Mouse (Mus musculus): Measurements from ENCODE around the gene Aadacl4.
"Not testable (repeated sequence)": the region's sequence is repeated elsewhere in the genome, so short reads cannot be mapped to it uniquely, and the experiment has no call there.

The Aadacl4 gene

GRCm38 (mm10) chr4:144613407-144613806, at the start of gene Aadacl4:
Aadacl4 (plus strand) TSS chr4:144613707.
- no peak for DNase-seq (ENCODE audit: low read depth)

GRCm38 (mm10) chr4:144565034-144565433, 48.5 kb upstream of the Aadacl4 start, which contains the start of gene Gm13124:
Gm13124 (minus strand) TSS chr4:144565134.
- no peak for DNase-seq (ENCODE audit: low read depth)

GRCm38 (mm10) chr4:144567752-144568151, 45.8 kb upstream of the Aadacl4 start:
- DNase-seq (ENCODE audit: low read depth) = no peak

- DNase-seq (ENCODE audit: low read depth) = not testable (repeated sequence)
Observed at GRCm38 (mm10) chr4:144586207-144586606, 27.3 kb upstream of the Aadacl4 start.

- DNase-seq (ENCODE audit: low read depth) = no peak
Observed at GRCm38 (mm10) chr4:144592790-144593189, 20.7 kb upstream of the Aadacl4 start.

- DNase-seq (ENCODE audit: low read depth) = no peak
Observed at GRCm38 (mm10) chr4:144614586-144614985, 1.1 kb downstream of the Aadacl4 start.

- DNase-seq (ENCODE audit: low read depth) = no peak
Observed at GRCm38 (mm10) chr4:144638263-144638662, 24.8 kb downstream of the Aadacl4 start.

Measured in c-Kit-positive CD71-positive TER-119-negative erythroid progenitor cells, embryonic 14.5 days (primary cell).